Mouse (Mus musculus): ENCODE measurements at regions not wholly inside any gene's neighbourhood (a gene's known extent, or its start where the extent isn't known, plus 50 kb on each side); places are given as distances from the start of the nearest gene placed in this dataset.

GRCm38 (mm10) chr9:116328201-116328600 lies 153.0 kb upstream of the Tgfbr2 start:
- H3K27ac ChIP-seq (ENCODE audit: insufficient read depth, low read depth, low read length): no peak overlapping the region
- H3K4me3 ChIP-seq (ENCODE audit: insufficient read depth, low read length): no peak overlapping the region
- no peak for TF ChIP-seq CTCF (IDR thresholded peaks at IDR 0.05; ENCODE audit: low read depth, low read length)
- no peak for TF ChIP-seq POLR2A (IDR thresholded peaks at IDR 0.05; ENCODE audit: borderline replicate concordance, low read depth, low read length)

GRCm38 (mm10) chr9:116327080-116327479 lies 151.9 kb upstream of the Tgfbr2 start:
- Histone ChIP-seq H3K4me1 (ENCODE audit: control insufficient read depth, insufficient read depth, low read length) (no peaks in the 10 kb centered on the region), H3K4me3 (ENCODE audit: insufficient read depth, low read length) (no peak overlapping the region), H3K27ac (ENCODE audit: insufficient read depth, low read depth, low read length) (no peak overlapping the region)
- no peak for TF ChIP-seq POLR2A (IDR thresholded peaks at IDR 0.05; ENCODE audit: borderline replicate concordance, low read depth, low read length)
- TF ChIP-seq CTCF (IDR thresholded peaks at IDR 0.05; ENCODE audit: low read depth, low read length): no peak

More at GRCm38 (mm10) chr9:116328201-116328600, 153.0 kb upstream of the Tgfbr2 start:
- no peaks in the 10 kb centered on the region for H3K4me1 ChIP-seq (ENCODE audit: control insufficient read depth, insufficient read depth, low read length)

GRCm38 (mm10) chr9:116324971-116325370 lies 149.8 kb upstream of the Tgfbr2 start:
- Histone ChIP-seq H3K4me1 (ENCODE audit: control insufficient read depth, insufficient read depth, low read length) (no peaks in the 10 kb centered on the region), H3K27ac (ENCODE audit: insufficient read depth, low read depth, low read length) (no peak overlapping the region), H3K4me3 (ENCODE audit: insufficient read depth, low read length) (no peak overlapping the region)
- TF ChIP-seq POLR2A (IDR thresholded peaks at IDR 0.05; ENCODE audit: borderline replicate concordance, low read depth, low read length) (no peak), CTCF (IDR thresholded peaks at IDR 0.05; ENCODE audit: low read depth, low read length) (no peak)

- H3K27ac ChIP-seq (ENCODE audit: insufficient read depth, low read depth, low read length): no peak overlapping the region
- no peak overlapping the region for H3K4me3 ChIP-seq (ENCODE audit: insufficient read depth, low read length)
- TF ChIP-seq CTCF (IDR thresholded peaks at IDR 0.05; ENCODE audit: low read depth, low read length) (no peak), POLR2A (IDR thresholded peaks at IDR 0.05; ENCODE audit: borderline replicate concordance, low read depth, low read length) (no peak)
- no peaks in the 10 kb centered on the region for H3K4me1 ChIP-seq (ENCODE audit: control insufficient read depth, insufficient read depth, low read length)
Observed at GRCm38 (mm10) chr9:116323871-116324721, 148.9 kb upstream of the Tgfbr2 start.

- Histone ChIP-seq H3K4me3 (ENCODE audit: insufficient read depth, low read length) (no peak overlapping the region), H3K4me1 (ENCODE audit: control insufficient read depth, insufficient read depth, low read length) (no peaks in the 10 kb centered on the region), H3K27ac (ENCODE audit: insufficient read depth, low read depth, low read length) (no peak overlapping the region)
- no peak for TF ChIP-seq POLR2A (IDR thresholded peaks at IDR 0.05; ENCODE audit: borderline replicate concordance, low read depth, low read length)
- no peak for TF ChIP-seq CTCF (IDR thresholded peaks at IDR 0.05; ENCODE audit: low read depth, low read length)
Observed at GRCm38 (mm10) chr9:116321908-116322307, 146.7 kb upstream of the Tgfbr2 start.

- TF ChIP-seq POLR2A (IDR thresholded peaks at IDR 0.05; ENCODE audit: borderline replicate concordance, low read depth, low read length): no peak
- TF ChIP-seq CTCF (IDR thresholded peaks at IDR 0.05; ENCODE audit: low read depth, low read length): no peak
- no peaks in the 10 kb centered on the region for H3K4me1 ChIP-seq (ENCODE audit: control insufficient read depth, insufficient read depth, low read length)
- H3K27ac ChIP-seq (ENCODE audit: insufficient read depth, low read depth, low read length): no peak overlapping the region
- no peak overlapping the region for H3K4me3 ChIP-seq (ENCODE audit: insufficient read depth, low read length)
Observed at GRCm38 (mm10) chr9:116319421-116319820, 144.3 kb upstream of the Tgfbr2 start.

GRCm38 (mm10) chr9:116316582-116317095 lies 141.5 kb upstream of the Tgfbr2 start:
- H3K4me1 ChIP-seq (ENCODE audit: control insufficient read depth, insufficient read depth, low read length): no peaks in the 10 kb centered on the region
- no peak overlapping the region for H3K27ac ChIP-seq (ENCODE audit: insufficient read depth, low read depth, low read length)
- H3K4me3 ChIP-seq (ENCODE audit: insufficient read depth, low read length): no peak overlapping the region
- TF ChIP-seq CTCF (IDR thresholded peaks at IDR 0.05; ENCODE audit: low read depth, low read length) (no peak), POLR2A (IDR thresholded peaks at IDR 0.05; ENCODE audit: borderline replicate concordance, low read depth, low read length) (no peak)

- no peak for TF ChIP-seq POLR2A (IDR thresholded peaks at IDR 0.05; ENCODE audit: borderline replicate concordance, low read depth, low read length)
- TF ChIP-seq CTCF (IDR thresholded peaks at IDR 0.05; ENCODE audit: low read depth, low read length): no peak
- no peak overlapping the region for H3K27ac ChIP-seq (ENCODE audit: insufficient read depth, low read depth, low read length)
- H3K4me1 ChIP-seq (ENCODE audit: control insufficient read depth, insufficient read depth, low read length): no peaks in the 10 kb centered on the region
- no peak overlapping the region for H3K4me3 ChIP-seq (ENCODE audit: insufficient read depth, low read length)
Observed at GRCm38 (mm10) chr9:116314803-116315202, 139.6 kb upstream of the Tgfbr2 start.

- Histone ChIP-seq H3K27ac (ENCODE audit: insufficient read depth, low read depth, low read length) (no peak overlapping the region), H3K4me1 (ENCODE audit: control insufficient read depth, insufficient read depth, low read length) (no peaks in the 10 kb centered on the region), H3K4me3 (ENCODE audit: insufficient read depth, low read length) (no peak overlapping the region)
- TF ChIP-seq POLR2A (IDR thresholded peaks at IDR 0.05; ENCODE audit: borderline replicate concordance, low read depth, low read length) (no peak), CTCF (IDR thresholded peaks at IDR 0.05; ENCODE audit: low read depth, low read length) (no peak)
Observed at GRCm38 (mm10) chr9:116313932-116314790, 139.0 kb upstream of the Tgfbr2 start.
